Mouse (Mus musculus): ENCODE measurements around the gene Myo1d.

Gene Myo1d

DNA sequence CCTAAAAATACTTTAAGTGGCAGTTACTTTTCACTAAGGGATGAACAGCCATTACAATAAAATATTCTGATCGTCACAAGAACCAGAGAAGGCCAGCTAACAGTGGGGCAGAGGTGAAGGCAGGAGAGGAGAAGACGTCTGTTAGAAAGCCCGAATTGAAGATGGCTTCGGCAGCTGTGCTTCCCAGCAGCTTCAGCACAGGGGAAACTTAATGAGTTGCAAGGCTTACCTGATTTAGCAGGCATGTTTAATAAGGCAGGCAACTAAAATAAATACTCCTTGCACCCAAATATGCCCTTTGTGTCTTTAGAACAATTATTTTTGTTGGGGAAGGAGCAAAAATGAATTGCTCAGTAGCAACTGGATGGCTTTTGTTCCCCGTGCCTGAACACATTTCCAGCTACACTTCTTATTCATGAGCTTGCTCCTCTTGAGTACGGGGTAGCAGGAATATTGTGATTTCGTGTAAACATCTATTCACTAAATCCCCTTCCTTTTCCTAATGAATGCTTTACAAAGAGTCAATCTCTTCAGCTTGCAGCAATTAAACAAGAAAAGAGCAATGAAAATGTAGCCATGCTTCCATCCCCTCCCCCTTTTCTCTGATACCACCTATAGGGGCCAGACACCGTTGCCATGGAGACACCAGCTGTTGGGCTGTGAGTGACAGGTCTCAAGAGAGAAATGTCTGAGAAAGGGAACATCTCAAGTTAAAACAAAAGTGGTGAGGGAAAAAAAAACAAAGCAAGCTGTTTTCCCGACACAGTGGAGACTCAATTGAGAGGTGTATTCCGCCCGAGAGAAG is 157.4 kb downstream of the Myo1d start:
- intact Hi-C loops (cut with DNase I), result no loop called here

DNA sequence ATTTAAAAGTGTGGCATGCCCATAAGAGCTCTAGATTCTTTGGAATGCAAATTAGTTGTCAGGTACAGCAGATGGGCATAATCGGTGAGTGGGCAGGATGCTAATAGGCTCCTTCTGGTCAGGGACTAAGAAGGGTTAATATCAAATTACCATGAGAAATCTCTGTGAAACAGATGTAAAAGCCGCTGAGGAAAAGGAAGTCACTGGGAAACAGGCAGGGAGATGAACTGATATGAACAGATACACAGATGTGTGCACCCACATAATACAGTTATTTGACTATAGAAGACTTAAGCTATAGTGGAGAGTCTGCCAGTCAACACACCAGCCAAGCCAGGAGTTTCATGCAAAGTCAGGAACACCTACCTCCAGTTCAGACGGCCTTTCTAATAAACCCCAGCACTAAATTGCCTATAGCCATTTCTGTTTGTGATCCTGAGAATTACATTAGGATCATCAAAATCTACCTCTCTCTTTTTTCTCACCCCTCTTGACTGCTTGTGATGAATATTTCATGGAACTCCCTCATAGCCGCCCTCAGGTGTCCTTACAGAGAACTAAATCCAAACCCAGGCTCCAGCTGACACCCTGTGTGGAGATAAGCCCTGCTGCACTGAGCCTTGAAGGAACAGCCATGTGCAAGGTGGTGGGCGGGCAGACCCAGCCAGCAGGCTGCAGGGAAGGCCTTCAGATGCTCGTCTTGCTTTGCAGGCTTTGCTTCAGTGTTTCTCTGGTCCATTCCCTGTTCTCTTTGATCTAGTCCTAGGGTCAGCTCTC is 164.7 kb downstream of the Myo1d start:
- intact Hi-C loops (cut with DNase I), result loop anchor here (10.0 kb wide), 1 partner anchor 200 kb away; the partner anchor contains the start of gene Tmem98

DNA sequence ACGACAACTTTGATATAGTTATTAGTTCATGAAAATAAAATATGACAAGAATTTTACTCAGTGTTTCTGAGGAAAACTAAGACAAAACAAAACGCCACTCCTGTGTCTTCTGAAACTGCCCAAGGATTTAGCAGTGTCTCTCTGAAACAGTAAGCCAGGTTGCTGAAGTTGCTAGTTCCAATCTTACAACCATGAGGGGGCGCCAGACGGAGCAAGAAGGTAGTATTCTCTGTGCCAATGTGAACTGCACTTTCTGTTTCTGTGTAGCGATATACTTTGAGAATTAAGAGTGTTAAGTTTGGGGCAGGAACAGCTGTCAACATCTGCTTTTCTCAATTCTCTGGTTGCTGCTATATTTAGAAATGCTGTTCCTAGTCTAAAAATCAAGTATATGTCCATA is 165.4 kb downstream of the Myo1d start:
- intact Hi-C loops (cut with DNase I), result loop anchor here (10.0 kb wide), 1 partner anchor 200 kb away; the partner anchor contains the start of gene Tmem98

DNA sequence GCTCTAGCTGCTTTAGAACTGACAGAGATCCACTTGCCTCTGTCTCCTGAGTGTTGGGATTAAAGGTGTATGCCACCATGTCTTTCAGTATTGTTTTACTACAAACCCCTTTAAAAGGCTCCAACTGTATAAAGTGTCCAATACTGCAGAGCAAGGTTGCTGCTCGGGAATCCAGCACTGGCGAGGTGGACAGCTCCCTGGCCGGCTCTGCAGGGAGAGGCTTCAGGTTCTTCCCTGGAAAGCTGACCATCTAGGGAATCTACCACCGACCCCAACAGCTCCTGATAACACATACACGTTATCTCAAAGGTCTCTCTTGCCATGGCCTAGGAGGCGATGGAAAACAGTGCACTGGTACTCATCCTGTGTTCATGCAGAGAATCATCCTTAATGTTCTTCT is 166.3 kb downstream of the Myo1d start:
- intact Hi-C loops (cut with DNase I), result loop anchor here (10.0 kb wide), 1 partner anchor 201 kb away; the partner anchor contains the start of gene Tmem98

DNA sequence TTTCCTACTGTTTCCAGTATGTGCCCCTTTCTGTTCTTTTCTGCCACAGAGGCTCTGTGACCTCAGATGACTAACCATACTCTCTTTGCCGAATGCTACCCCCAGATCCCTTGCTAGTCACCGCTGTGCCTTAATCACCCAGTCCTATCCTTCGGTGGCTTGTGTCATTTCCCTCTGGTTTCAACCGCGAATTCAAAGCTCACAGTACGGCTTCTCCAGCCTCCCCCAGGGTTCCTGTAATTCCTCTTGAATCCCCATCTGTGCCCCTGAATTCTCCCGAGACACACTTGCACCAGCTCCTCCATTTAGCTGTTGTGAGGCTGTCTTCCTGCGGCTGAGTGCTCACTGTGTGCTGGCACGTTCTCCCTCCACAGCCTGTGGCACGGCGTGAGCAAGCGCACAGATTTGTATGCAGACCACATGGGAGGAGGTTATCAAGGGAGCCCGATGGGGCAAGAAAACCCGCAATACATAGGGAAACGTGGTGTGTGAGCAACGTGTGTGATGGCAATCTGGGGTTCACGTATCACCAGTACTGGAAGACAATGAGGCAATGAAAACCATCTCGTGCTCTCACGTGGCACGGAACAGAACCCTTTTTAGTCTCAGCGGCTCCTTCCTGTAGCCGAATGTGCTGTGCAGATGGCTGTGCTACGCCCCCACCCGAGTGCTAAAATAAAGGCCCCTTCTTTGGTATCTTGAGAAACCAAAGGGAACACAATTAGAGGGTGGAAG is 177.0 kb downstream of the Myo1d start:
- intact Hi-C loops (cut with DNase I), result no loop called here

DNA sequence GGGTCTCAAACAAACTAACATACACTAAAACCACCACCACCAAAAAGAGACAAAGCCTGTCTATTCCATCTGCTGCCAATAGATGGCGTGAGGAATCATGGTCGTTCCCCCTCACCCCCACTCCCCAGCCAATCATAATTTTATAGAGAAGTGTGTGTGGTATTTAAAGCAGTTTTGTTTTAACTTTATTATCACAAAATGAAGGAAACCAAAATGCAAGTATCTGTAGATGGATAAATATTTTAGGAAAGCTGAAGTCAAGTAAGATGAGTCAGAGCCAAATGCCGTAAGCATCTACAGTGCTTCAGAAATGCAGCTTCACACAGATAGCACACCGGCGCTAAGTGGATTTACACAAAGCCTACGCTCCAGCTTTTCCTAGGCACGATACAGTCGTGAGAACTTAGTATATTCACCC is 177.8 kb downstream of the Myo1d start:
- intact Hi-C loops (cut with DNase I), result no loop called here

DNA sequence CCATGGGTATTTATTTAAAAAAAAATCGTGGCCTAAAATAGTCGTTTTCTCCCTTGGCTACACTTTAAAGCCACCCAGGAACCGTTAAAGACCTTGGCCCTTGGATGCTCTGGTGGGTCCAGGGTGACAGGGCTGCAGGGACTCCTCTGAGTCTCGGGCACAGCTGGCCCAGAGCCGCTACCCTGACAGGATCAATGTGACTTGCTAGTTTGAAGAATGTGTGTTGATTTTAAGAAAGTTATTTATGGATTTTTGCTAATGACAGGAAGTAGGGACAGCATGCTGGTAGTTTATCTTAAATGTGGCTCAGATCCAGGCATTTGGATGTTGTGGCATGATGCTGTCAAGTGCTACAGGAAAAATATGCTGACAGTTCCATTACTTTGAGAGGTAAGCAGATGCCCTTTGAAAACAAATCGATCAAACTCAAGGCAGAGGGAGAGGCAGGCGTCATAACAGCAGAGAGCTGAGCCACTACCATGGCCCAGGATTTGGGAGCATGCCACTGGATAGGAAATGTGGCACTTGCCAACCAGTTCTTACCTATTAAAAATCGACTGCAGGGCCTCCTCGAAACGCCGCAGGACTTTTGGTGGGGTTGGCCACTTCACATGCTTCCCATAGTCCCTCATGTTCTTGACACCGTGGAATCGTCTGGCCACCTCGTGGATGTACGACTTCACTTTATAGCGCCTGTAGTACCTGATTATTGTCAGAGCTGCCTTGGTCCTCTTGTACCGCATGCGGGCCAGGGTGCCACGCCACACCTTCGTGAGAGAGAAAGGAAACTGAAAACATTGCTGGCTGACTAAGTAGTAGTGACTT is 178.6 kb downstream of the Myo1d start:
- intact Hi-C loops (cut with DNase I), result no loop called here

DNA sequence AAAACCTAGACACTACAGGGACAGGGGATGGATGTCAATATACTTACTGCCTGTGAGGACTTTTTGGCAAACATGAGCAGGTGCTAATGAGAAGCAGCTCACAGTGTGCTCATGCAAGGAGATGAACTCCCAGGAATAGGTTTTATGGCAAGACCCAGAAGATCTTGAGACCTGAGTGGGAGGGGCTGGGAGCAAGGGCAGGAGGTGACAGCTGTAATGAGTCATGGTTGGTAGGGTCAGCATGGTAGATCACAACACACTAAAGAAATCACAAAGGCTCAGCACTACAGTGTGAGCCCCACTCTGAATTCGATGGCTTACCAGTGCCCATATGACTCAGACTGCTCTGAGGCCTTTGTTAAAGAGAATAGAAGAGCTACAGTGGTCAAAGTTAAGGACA is 184.3 kb downstream of the Myo1d start:
- intact Hi-C loops (cut with DNase I), result no loop called here

DNA sequence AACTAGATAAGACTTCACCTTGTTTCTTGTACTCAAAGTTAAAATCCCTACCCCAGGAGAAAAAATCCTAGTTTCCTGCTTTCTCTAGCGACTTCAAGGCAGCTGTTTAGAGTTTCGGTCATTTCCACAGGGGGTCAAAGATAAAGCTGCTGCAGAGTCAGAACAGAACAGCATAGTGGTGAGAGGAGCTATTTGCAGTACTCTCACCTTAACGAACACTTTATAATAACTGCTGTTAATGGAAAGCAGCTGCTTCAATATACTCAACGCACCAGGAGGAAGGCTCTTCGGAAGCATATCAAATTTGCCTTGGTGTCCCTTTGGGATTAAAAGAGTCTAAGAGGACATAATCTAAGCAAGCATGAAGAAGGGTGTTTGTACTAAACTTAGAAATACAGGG is 190.4 kb downstream of the Myo1d start:
- intact Hi-C loops (cut with DNase I), result no loop called here

DNA sequence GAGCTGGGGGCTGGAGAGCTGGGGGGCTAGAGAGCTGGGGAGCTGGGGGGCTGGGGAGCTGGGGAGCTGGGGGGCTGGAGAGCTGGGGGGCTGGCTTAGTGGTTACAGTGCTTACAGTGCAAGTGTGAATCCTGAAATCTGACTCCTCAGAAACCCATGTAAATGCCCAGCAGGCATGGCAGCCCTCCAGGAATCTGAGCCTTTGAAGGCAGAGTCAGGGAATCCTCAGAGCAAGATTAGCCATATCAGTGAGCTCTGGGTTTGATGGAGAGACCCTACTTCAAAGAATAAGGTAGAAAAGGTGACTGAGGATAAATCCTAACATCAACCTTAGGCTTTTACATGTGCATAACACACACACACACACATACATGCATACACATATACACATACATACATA is 194.1 kb downstream of the Myo1d start:
- intact Hi-C loops (cut with DNase I), result no loop called here

DNA sequence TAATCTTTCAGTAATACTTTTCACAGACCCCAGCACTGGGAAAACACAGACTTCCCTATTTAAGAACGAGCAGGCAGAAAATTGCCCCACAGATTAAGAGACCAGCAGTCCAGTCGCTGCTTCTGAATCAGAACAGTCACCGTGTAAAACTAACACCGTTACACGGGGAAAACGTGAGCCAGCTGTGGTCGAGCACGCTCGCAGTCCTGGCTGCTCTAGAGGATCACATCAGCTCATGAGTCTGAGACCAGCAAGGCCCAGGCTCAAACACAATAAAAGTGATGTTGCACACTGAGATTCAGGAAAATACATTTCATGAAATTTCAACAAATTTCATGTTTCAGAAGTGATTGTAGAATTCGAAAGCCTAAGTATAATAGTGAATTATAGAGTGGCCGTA is 194.6 kb downstream of the Myo1d start:
- intact Hi-C loops (cut with DNase I), result no loop called here

DNA sequence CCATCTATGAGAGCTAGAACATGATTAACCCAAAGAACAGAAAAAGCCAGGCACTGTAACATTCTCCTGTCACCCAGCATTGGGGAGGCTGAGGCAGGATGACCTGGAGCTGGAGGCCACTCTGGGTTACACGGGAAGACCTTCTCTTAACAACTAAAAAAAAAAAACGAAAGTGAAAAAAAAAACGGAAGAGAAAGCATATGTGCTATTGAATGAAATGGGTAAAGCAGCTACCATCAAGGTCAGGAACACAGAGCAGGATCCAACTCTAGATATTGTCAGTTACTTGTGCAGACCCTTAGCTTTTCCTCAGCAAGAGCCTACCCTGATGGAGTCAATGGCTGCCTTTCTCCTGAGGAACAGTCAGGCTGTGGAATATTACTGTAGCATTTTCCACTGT is 199.3 kb downstream of the Myo1d start:
- intact Hi-C loops (cut with DNase I), result no loop called here

DNA sequence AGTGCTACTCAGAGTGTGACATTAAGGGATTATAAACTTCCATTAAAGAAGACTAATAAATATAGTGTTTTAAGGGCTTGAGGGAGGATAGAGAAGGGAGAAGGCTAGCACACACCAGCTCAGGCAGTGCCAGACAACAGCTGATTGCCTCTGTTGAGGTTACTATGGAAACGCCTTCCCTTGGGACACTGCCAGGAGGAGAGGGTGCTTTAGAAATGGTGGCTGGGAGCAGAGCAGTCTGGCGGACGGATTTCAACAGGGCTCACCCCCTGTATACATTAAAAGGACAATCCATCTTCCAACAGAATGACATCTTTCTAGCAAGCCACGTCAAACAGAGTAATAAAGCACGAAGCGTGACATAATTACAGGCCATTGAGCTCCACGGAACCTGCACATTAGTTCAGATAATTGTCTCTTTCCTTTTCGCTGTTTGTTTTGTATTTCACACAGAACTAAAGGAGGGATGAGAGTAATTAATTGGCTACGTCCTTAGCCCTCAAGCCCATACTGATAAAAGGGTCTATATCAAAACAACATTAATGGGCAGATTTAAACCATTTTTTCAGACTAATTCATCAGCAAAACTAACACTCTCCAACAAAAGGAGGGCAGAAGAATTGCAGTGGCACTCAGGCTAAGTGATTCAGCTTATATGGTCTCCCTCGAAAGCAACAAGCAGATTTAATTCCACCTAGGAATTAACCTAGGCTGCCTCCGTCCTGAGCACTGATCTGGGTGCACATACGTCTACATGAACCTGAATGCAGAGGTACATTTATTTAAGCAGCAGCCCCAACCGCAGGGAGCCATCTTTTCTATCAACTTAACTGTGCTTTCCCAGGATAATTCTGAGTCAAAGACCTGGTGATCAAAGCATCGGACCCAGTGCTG is 201.8 kb downstream of the Myo1d start:
- intact Hi-C loops (cut with DNase I), result no loop called here

DNA sequence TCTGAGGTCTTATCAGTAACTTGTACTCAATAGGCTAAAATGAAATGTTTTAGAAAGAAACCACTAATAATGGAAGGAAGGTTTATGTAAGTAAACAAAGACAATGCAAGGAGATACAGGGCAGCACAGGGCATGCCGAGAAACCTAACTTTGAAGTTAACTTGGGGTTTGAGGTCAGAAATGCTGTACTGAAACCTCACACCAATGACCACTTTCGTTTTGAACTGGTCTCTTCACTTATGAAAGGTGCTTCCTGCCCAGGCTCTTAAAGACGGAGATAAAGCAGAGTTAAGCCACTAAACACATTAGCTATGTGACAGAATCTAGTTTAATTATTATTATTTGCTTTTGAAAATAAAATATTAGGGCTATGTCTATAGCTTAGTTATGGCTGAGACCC is 204.0 kb downstream of the Myo1d start:
- intact Hi-C loops (cut with DNase I), result no loop called here

DNA sequence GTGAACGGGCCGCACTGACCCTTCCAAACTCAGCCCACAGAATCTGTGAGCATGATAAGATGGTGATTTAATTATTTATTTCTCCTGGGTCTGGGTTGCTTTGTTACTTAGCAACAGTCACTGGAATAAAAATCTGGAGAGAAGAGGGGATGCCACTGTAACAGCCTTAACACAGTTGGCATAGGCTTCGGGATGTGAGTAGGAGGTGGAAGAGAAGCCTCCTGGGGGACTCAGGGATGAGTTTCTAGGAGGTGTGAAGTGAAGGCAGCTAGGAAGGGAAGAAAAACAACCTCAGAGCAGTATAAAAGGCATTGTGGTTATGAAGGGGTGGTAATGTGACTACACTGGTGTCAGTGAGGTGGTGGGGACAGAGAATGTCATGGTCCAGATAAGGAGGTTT is 213.5 kb downstream of the Myo1d start:
- intact Hi-C loops (cut with DNase I), result no loop called here

DNA sequence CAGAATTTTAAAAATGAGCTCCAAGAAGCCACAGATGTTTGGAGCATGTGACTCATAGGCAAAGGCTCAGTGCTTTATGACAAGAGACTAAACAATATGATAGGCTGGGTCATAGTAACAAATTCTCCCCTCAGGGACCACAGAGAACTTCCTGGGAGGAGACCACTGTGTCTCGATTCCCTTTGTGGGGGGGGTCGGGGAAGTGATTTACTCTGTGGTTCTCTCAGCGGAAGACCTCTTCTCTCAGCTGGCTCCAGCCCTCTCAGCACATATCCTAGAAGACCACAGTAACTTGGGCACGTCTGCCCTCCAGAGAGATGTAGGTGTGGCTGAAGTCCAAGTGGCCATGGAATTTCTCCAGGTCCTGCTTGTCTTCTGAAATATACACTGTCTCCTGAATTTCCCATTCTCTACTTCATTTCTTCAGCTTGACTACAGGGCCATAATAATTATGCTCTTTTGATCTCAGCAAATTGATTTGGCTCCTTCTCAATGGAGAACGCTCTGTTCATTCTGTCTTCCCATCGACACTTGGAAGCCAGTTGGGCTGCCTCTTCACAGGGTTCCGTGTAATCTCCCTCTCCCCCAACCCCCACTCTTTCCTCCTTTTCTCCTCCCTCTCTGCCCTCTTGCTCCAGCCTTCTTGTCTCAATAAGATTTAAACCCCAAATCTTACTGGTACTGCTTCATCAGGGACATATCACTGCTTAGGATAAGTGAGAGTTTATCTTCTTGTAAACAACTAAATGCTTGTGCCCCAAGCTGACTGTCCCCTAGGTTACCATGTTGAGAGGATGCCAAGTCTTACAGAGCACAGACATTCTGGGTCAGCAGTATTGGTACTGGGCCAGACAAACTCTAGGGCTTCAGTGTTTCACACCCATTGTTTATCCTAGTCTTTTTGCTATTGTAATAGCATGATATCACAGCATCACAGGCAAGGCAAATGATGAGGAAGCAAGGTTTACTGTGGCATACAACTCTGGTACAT is 214.6 kb downstream of the Myo1d start:
- intact Hi-C loops (cut with DNase I), result no loop called here

DNA sequence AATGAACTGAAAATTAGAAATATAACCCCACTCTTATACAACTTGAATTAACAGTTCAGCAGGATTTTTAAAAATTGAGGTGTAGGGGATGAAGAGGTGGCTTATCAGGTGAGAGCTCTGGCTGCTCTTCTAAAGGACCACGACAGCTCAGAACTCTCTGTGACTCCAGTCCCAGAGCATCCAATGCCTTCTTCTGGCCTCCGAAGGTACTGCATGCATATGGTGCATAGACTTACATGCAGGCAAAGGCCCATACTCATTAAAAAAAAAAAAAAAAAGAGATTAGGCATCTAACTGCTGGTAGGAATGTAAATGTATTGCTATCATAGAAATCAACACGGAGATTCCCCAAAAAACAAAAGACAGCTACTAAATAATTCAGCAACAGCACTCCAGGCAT is 217.3 kb downstream of the Myo1d start:
- intact Hi-C loops (cut with DNase I), result no loop called here

DNA sequence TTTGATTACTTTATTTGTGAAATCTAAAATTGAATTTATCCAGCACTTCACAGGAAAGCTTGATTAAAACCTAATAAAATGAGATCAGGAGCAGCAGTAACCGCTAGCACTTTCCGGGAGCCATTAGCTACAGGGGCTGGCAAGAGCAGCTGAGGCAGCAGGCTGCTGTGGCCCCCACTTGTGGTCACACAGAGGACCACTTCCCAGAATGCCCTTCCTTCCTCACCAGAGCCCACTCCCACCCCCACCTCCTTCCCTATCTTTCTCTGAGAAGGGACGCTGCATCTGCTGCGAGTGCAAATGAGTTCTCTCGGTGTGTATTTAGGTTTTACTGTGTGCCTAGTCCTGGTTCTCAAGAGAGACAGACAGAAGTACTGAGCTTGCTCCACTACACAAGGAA is 219.1 kb downstream of the Myo1d start:
- intact Hi-C loops (cut with DNase I), result no loop called here

DNA sequence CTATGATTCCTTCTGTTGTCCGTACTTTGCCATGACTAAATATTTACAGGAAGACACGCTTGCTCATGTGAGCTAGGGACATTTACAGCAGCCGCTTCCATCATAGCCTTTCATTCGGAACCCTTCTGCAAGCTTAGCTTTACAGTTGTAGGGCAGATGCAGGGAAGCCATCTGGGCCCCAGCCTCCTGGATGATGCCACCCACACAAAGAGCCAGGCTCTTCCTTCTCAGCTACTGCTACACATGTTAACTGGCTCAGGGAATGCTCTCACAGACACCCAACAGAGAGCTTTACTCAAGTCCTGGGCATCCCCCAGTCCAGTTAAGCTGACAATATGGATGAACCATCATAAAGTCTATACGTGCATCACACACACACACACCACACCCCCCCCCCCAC is 224.4 kb downstream of the Myo1d start:
- intact Hi-C loops (cut with DNase I), result no loop called here
